Mouse (Mus musculus) liver, adult 2 months (tissue): ENCODE measurements around the gene Acly. TPM values are rescaled to one million over a fixed set of nuclear protein-coding genes. Genes with fewer than 3 reads are reported as not detected.

Source experiments
- DNase-seq: peaks from one replicate; pipeline ENCODE4 v3.0.0-alpha.2; 2011; ENCODE audit warnings: low read depth, low spot score; ENCODE audit errors: extremely low read depth
- H3K27ac ChIP-seq: fragments of 200-500 bp; replicated peaks from 2 replicates; pipeline ENCODE4 v1.5.1; 2012; ENCODE audit warnings: low read depth, mild to moderate bottlenecking, control low read depth, inconsistent platforms, low read length; ENCODE audit not compliant: insufficient read depth
- H3K27me3 ChIP-seq: fragments of 200-500 bp; 2 replicates; pipeline ENCODE4 v1.6.1; 2012; ENCODE audit warnings: mild to moderate bottlenecking, moderate library complexity, low read length, inconsistent platforms; ENCODE audit not compliant: control insufficient read depth, insufficient read depth
- H3K36me3 ChIP-seq: fragments of 200-500 bp; 2 replicates; pipeline ENCODE4 v1.6.1; 2012; ENCODE audit warnings: low read length, inconsistent platforms; ENCODE audit not compliant: control insufficient read depth, insufficient read depth
- H3K4me1 ChIP-seq: fragments of 200-500 bp; 2 replicates; pipeline ENCODE4 v1.6.1; 2011; ENCODE audit warnings: low read length; ENCODE audit not compliant: control insufficient read depth, insufficient read depth
- H3K4me3 ChIP-seq: fragments of 200-500 bp; 2 replicates; pipeline ENCODE4 v1.5.1; 2011; ENCODE audit warnings: low read depth, mild to moderate bottlenecking, control low read depth, low read length, moderate library complexity; ENCODE audit not compliant: insufficient read depth
- H3K79me2 ChIP-seq: fragments of 200-500 bp; 2 replicates; pipeline ENCODE4 v1.6.1; 2012; ENCODE audit warnings: inconsistent platforms, mild to moderate bottlenecking, low read length, moderate library complexity; ENCODE audit not compliant: control insufficient read depth, insufficient read depth
- H3K9ac ChIP-seq: fragments of 200-500 bp; 2 replicates; pipeline ENCODE4 v1.6.1; 2012; ENCODE audit warnings: low read depth, mild to moderate bottlenecking, control low read depth, inconsistent platforms, low read length
- CTCF ChIP-seq: fragments of 200-500 bp; IDR thresholded peaks from 2 replicates; pipeline ENCODE4 v1.5.1; 2011; ENCODE audit warnings: low read depth, low read length, control low read depth
- POLR2A ChIP-seq: fragments of 200-500 bp; IDR thresholded peaks from 2 replicates; pipeline ENCODE4 v1.6.1; 2011; ENCODE audit warnings: low read length, control low read depth; ENCODE audit not compliant: insufficient read depth; ENCODE audit errors: extremely low read depth
- WGBS: fragments of 180-500 bp; shearing (Covaris S2); methylation state at CpG from one replicate; pipeline ENCODE4 v1.1.7; 2018; 5-methylcytosine and 5-hydroxymethylcytosine counted together
- polyA plus RNA-seq: library from polyadenylated mRNA; depleted of rRNA; stranded (reverse); fragments of >200 nt; gene quantifications from 2 replicates; pipeline ENCODE4 v1.2.3, GENCODE M21; 2012
- total RNA-seq: library from RNA; depleted of rRNA; stranded (reverse); fragments of >200 nt; gene quantifications from 2 replicates; pipeline ENCODE4 v1.2.3, GENCODE M21; 2014

The Acly gene
- total and polyA plus RNA-seq, 2 experiments: 124 to 205 TPM

GRCm38 (mm10) chr11:100471352-100472196 is 56.2 kb downstream of the Acly start:
- no peak for TF ChIP-seq CTCF
- no peak for TF ChIP-seq POLR2A
- no peak for DNase-seq
- WGBS: 6% methylated on average over 30 of the region's 30 CpGs
- no peak overlapping the region for H3K27ac ChIP-seq
- peaks cover 5% of the 10 kb centered on the region for H3K4me1 ChIP-seq
- H3K27me3 ChIP-seq: no peaks in the 10 kb centered on the region
- H3K4me3 ChIP-seq: peak overlapping the region; percentile 99
- H3K79me2 ChIP-seq: peaks cover 31% of the 10 kb centered on the region
- peak overlapping the region; percentile 97 for H3K9ac ChIP-seq
- H3K36me3 ChIP-seq: peaks cover 10% of the 10 kb centered on the region

- H3K9ac ChIP-seq: no peak overlapping the region
- no peak overlapping the region for H3K27ac ChIP-seq
- peaks cover 22% of the 10 kb centered on the region; the same call in 1 of the 2 replicates for H3K79me2 ChIP-seq
- TF ChIP-seq POLR2A: no peak
- TF ChIP-seq CTCF: no peak
- H3K27me3 ChIP-seq: no peaks in the 10 kb centered on the region
- H3K36me3 ChIP-seq: peaks cover 20% of the 10 kb centered on the region
- WGBS: 75% methylated on average over 1 of the region's 1 CpGs
- no peak overlapping the region for H3K4me3 ChIP-seq
- no peak for DNase-seq
- H3K4me1 ChIP-seq: no peaks in the 10 kb centered on the region
These were observed 62.0 kb downstream of the Acly start for GRCm38 (mm10) chr11:100465833-100466232.

GRCm38 (mm10) chr11:100465229-100465792 is 62.5 kb downstream of the Acly start:
- no peaks in the 10 kb centered on the region for H3K27me3 ChIP-seq
- no peaks in the 10 kb centered on the region for H3K4me1 ChIP-seq
- TF ChIP-seq POLR2A (no peak), CTCF (no peak)
- peaks cover 20% of the 10 kb centered on the region for H3K36me3 ChIP-seq
- no peak overlapping the region for H3K27ac ChIP-seq
- WGBS: 98% methylated on average over 1 of the region's 1 CpGs
- H3K79me2 ChIP-seq: peaks cover 19% of the 10 kb centered on the region; the same call in 1 of the 2 replicates
- no peak overlapping the region for H3K4me3 ChIP-seq
- H3K9ac ChIP-seq: no peak overlapping the region
- no peak for DNase-seq

GRCm38 (mm10) chr11:100462699-100463098 is 65.1 kb downstream of the Acly start:
- Histone ChIP-seq H3K4me1 (no peaks in the 10 kb centered on the region), H3K27me3 (no peaks in the 10 kb centered on the region), H3K36me3 (peaks cover 22% of the 10 kb centered on the region), H3K4me3 (no peak overlapping the region), H3K79me2 (peaks cover 14% of the 10 kb centered on the region; the same call in 1 of the 2 replicates), H3K27ac (no peak overlapping the region), H3K9ac (no peak overlapping the region)
- 94% methylated on average over 10 of the region's 10 CpGs for WGBS
- no peak for DNase-seq
- no peak for TF ChIP-seq POLR2A

GRCm38 (mm10) chr11:100457711-100458110 is 70.1 kb downstream of the Acly start:
- WGBS: 75% methylated on average over 5 of the region's 5 CpGs
- TF ChIP-seq CTCF (no peak), POLR2A (no peak)

GRCm38 (mm10) chr11:100457247-100457646 is 70.6 kb downstream of the Acly start:
- TF ChIP-seq CTCF (no peak), POLR2A (no peak)
- H3K4me3 ChIP-seq: no peak overlapping the region
- no peak overlapping the region for H3K27ac ChIP-seq
- peaks cover 7% of the 10 kb centered on the region for H3K36me3 ChIP-seq
- 81% methylated on average over 4 of the region's 4 CpGs for WGBS
- no peaks in the 10 kb centered on the region for H3K27me3 ChIP-seq
- no peak for DNase-seq
- peaks cover 2% of the 10 kb centered on the region; the same call in 1 of the 2 replicates for H3K79me2 ChIP-seq
- H3K4me1 ChIP-seq: no peaks in the 10 kb centered on the region
- H3K9ac ChIP-seq: no peak overlapping the region

More at GRCm38 (mm10) chr11:100457711-100458110, 70.1 kb downstream of the Acly start:
- Histone ChIP-seq H3K9ac (no peak overlapping the region), H3K27ac (no peak overlapping the region), H3K79me2 (peaks cover 2% of the 10 kb centered on the region; the same call in 1 of the 2 replicates), H3K4me1 (no peaks in the 10 kb centered on the region), H3K4me3 (no peak overlapping the region), H3K27me3 (no peaks in the 10 kb centered on the region), H3K36me3 (peaks cover 9% of the 10 kb centered on the region)
- DNase-seq: no peak
